Mouse (Mus musculus): ENCODE results near the gene Inpp4b. TPM values are rescaled to one million over a fixed set of nuclear protein-coding genes. Genes with fewer than 3 reads are reported as not detected.
A peak's percentile ranks its signal among the peaks of the same experiment; 100 is the strongest.
"Not testable (repeated sequence)": the region's sequence is repeated elsewhere in the genome, so short reads cannot be mapped to it uniquely, and the experiment has no call there.

The Inpp4b gene
- polyA plus RNA-seq, 1 experiment from 2014 or later = 14.1 TPM

DNA sequence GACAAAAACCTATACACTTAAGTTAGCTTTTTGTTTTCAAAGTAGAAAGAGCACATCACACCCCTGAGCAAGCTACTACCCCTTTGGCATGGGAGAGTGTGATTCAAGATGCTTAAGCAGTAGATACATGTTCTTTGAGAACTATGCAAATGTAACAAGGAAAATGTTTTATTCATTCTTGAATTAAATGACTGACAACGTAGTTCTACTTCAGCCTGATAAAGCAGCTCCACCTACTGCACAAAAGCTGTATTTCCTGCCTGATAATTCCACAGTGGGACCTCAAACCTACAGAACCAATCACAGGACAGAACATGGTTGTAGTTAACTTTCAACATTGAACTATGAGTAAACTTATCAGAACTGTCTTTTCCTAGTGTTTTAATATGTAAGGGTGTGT lies 686.5 kb downstream of the Inpp4b start:
- Histone ChIP-seq H3K27me3 (no peaks in the 10 kb centered on the region), H3K9ac (no peak overlapping the region), H3K27ac (no peak overlapping the region), H3K36me3 (no peaks in the 10 kb centered on the region), H3K4me1 (peaks cover 7% of the 10 kb centered on the region), H3K4me2 (no peak overlapping the region), H3K4me3 (no peak overlapping the region), H3K9me3 (no peaks in the 10 kb centered on the region)
- WGBS = 18% methylated on average over 1 of the region's 1 CpGs
- ATAC-seq (ENCODE audit: insufficient number of reproducible peaks, insufficient read depth, low FRiP score, low TSS enrichment, low read depth) = no peak

DNA sequence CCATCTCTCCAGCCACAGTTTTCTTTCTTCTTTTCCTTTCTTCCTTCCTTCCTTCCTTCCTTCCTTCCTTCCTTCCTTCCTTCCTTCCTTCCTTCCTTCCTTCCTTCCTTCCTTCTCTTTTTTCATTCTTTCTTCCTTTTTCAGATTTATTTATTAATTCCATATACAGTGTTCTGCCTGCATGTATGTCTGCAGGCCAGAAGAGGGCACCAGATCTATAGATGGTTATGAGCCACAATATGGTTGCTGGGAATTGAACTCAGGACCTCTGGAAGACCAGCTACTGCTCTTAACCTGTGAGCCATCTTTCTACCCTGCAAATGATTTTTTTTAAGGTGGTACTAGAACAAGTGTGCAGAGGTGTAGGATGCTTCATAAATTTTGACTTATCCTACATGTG lies 689.7 kb downstream of the Inpp4b start:
- not testable (repeated sequence) for H3K9me3 ChIP-seq; H3K4me3 ChIP-seq; H3K4me2 ChIP-seq; H3K27me3 ChIP-seq; H3K27ac ChIP-seq; H3K36me3 ChIP-seq; H3K9ac ChIP-seq; ATAC-seq (ENCODE audit: insufficient number of reproducible peaks, insufficient read depth, low FRiP score, low TSS enrichment, low read depth); H3K4me1 ChIP-seq

- H3K4me3 ChIP-seq = no peak overlapping the region
- no peak overlapping the region for H3K4me2 ChIP-seq
- H3K36me3 ChIP-seq = no peaks in the 10 kb centered on the region
- peak overlapping the region; percentile 55; the same call in 1 of the 2 replicates for H3K27ac ChIP-seq
- 40% methylated on average over 3 of the region's 3 CpGs for WGBS
- H3K27me3 ChIP-seq = no peaks in the 10 kb centered on the region
- H3K4me1 ChIP-seq = peaks cover 5% of the 10 kb centered on the region
- H3K9me3 ChIP-seq = no peaks in the 10 kb centered on the region
- ATAC-seq (ENCODE audit: insufficient number of reproducible peaks, insufficient read depth, low FRiP score, low TSS enrichment, low read depth) = no peak
- H3K9ac ChIP-seq = no peak overlapping the region
These were observed 711.7 kb downstream of the Inpp4b start for GRCm38 (mm10) chr8:82054030-82054429.

- no peak for ATAC-seq (ENCODE audit: insufficient number of reproducible peaks, insufficient read depth, low FRiP score, low TSS enrichment, low read depth)
These were observed 725.3 kb downstream of the Inpp4b start for GRCm38 (mm10) chr8:82067619-82068018.

DNA sequence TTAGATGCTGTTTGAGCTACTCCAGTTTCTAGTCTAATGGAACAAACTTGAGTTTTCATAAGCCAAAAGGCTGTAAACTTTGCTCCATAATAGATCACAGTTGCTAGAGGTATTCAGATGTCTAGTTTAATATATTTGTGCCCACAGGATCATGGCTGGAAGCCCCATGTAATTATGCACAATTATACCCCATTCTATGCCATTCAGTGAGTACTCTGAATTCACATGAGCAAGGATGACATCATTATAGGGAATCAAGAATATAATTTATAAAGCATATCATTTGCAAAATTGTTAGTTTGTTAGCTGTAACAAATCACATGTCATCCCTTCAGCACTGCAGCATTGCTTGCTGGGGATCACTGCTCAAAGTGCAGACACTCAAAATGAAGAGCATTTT lies 736.9 kb downstream of the Inpp4b start:
- no peaks in the 10 kb centered on the region for H3K36me3 ChIP-seq
- ATAC-seq (ENCODE audit: insufficient number of reproducible peaks, insufficient read depth, low FRiP score, low TSS enrichment, low read depth) = no peak
- no peak overlapping the region for H3K4me2 ChIP-seq
- no peak overlapping the region for H3K9ac ChIP-seq
- peaks cover 13% of the 10 kb centered on the region for H3K9me3 ChIP-seq
- no peak overlapping the region for H3K27ac ChIP-seq
- no peaks in the 10 kb centered on the region for H3K27me3 ChIP-seq
- no peak overlapping the region for H3K4me3 ChIP-seq
- no peaks in the 10 kb centered on the region for H3K4me1 ChIP-seq

More at GRCm38 (mm10) chr8:82067619-82068018, 725.3 kb downstream of the Inpp4b start:
- H3K27ac ChIP-seq = no peak overlapping the region
- no peaks in the 10 kb centered on the region for H3K4me1 ChIP-seq
- 49% methylated on average over 3 of the region's 3 CpGs for WGBS
- H3K27me3 ChIP-seq = no peaks in the 10 kb centered on the region
- no peaks in the 10 kb centered on the region for H3K36me3 ChIP-seq
- H3K9me3 ChIP-seq = no peaks in the 10 kb centered on the region
- H3K4me2 ChIP-seq = no peak overlapping the region
- H3K9ac ChIP-seq = no peak overlapping the region
- no peak overlapping the region for H3K4me3 ChIP-seq

- not testable (repeated sequence) for H3K4me2 ChIP-seq; H3K9me3 ChIP-seq; H3K4me1 ChIP-seq; H3K9ac ChIP-seq; ATAC-seq (ENCODE audit: insufficient number of reproducible peaks, insufficient read depth, low FRiP score, low TSS enrichment, low read depth); H3K4me3 ChIP-seq; H3K36me3 ChIP-seq; H3K27ac ChIP-seq; H3K27me3 ChIP-seq
- WGBS = 94% methylated on average over 7 of the region's 7 CpGs
These were observed 744.3 kb downstream of the Inpp4b start for GRCm38 (mm10) chr8:82086631-82087030.

DNA sequence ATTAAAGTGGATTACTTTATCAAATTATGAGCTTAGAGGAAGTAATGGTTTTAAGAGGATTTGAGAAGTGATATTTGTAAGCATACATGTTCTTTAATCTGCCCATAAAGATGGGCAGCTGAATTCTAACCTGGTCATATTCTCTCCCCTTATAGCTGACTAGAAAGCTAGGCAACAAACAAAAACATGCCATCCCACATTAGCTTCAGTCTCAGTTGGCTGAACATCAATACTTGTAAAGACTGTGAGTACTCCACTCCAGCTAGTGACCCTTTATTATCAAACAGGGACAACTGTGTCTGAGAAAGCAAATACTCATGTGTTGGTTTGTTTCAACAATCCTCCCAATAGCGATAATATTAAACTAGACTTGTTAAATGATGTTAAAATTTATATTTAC lies 748.5 kb downstream of the Inpp4b start:
- no peak for ATAC-seq (ENCODE audit: insufficient number of reproducible peaks, insufficient read depth, low FRiP score, low TSS enrichment, low read depth)

GRCm38 (mm10) chr8:82093274-82093673 lies 750.9 kb downstream of the Inpp4b start:
- no peaks in the 10 kb centered on the region for H3K9me3 ChIP-seq
- no peaks in the 10 kb centered on the region for H3K36me3 ChIP-seq
- no peaks in the 10 kb centered on the region for H3K27me3 ChIP-seq
- H3K9ac ChIP-seq = no peak overlapping the region
- ATAC-seq (ENCODE audit: insufficient number of reproducible peaks, insufficient read depth, low FRiP score, low TSS enrichment, low read depth) = no peak
- H3K27ac ChIP-seq = no peak overlapping the region
- no peaks in the 10 kb centered on the region for H3K4me1 ChIP-seq
- H3K4me2 ChIP-seq = no peak overlapping the region
- H3K4me3 ChIP-seq = no peak overlapping the region

More for the DNA sequence above, 748.5 kb downstream of the Inpp4b start:
- 82% methylated on average over 1 of the region's 1 CpGs for WGBS
- Histone ChIP-seq H3K9me3 (no peaks in the 10 kb centered on the region), H3K4me2 (no peak overlapping the region), H3K27ac (no peak overlapping the region), H3K27me3 (no peaks in the 10 kb centered on the region), H3K36me3 (no peaks in the 10 kb centered on the region), H3K9ac (no peak overlapping the region), H3K4me1 (no peaks in the 10 kb centered on the region), H3K4me3 (no peak overlapping the region)

GRCm38 (mm10) chr8:82104560-82104959 lies 762.2 kb downstream of the Inpp4b start:
- H3K4me2 ChIP-seq = no peak overlapping the region
- H3K36me3 ChIP-seq = no peaks in the 10 kb centered on the region
- no peaks in the 10 kb centered on the region for H3K27me3 ChIP-seq
- H3K27ac ChIP-seq = no peak overlapping the region
- H3K4me3 ChIP-seq = no peak overlapping the region
- H3K4me1 ChIP-seq = peaks cover 6% of the 10 kb centered on the region
- no peaks in the 10 kb centered on the region for H3K9me3 ChIP-seq
- no peak overlapping the region for H3K9ac ChIP-seq
- ATAC-seq (ENCODE audit: insufficient number of reproducible peaks, insufficient read depth, low FRiP score, low TSS enrichment, low read depth) = no peak

GRCm38 (mm10) chr8:82106131-82106530 lies 763.8 kb downstream of the Inpp4b start:
- H3K4me3 ChIP-seq = no peak overlapping the region
- no peaks in the 10 kb centered on the region for H3K27me3 ChIP-seq
- H3K9me3 ChIP-seq = no peaks in the 10 kb centered on the region
- no peak overlapping the region for H3K9ac ChIP-seq
- H3K27ac ChIP-seq = no peak overlapping the region
- no peak overlapping the region for H3K4me2 ChIP-seq
- 0 out of 2 replicates have a peak, but pooled peaks have one; percentile 52 for ATAC-seq (ENCODE audit: insufficient number of reproducible peaks, insufficient read depth, low FRiP score, low TSS enrichment, low read depth)
- 23% methylated on average over 3 of the region's 3 CpGs for WGBS
- H3K36me3 ChIP-seq = no peaks in the 10 kb centered on the region
- peaks cover 6% of the 10 kb centered on the region for H3K4me1 ChIP-seq

- Histone ChIP-seq H3K27me3 (no peaks in the 10 kb centered on the region), H3K4me3 (no peak overlapping the region), H3K9ac (no peak overlapping the region), H3K4me2 (no peak overlapping the region), H3K36me3 (no peaks in the 10 kb centered on the region), H3K9me3 (0 out of 2 replicates have a peak, but pooled peaks cover 3% of the 10 kb centered on the region), H3K27ac (no peak overlapping the region), H3K4me1 (no peaks in the 10 kb centered on the region)
- no peak for ATAC-seq (ENCODE audit: insufficient number of reproducible peaks, insufficient read depth, low FRiP score, low TSS enrichment, low read depth)
These were observed 807.9 kb downstream of the Inpp4b start for GRCm38 (mm10) chr8:82150272-82150671.

- no peaks in the 10 kb centered on the region for H3K4me1 ChIP-seq
- H3K4me3 ChIP-seq = no peak overlapping the region
- H3K4me2 ChIP-seq = no peak overlapping the region
- H3K27ac ChIP-seq = no peak overlapping the region
- ATAC-seq (ENCODE audit: insufficient number of reproducible peaks, insufficient read depth, low FRiP score, low TSS enrichment, low read depth) = no peak
- H3K9ac ChIP-seq = no peak overlapping the region
- no peaks in the 10 kb centered on the region for H3K27me3 ChIP-seq
- H3K9me3 ChIP-seq = 0 out of 2 replicates have a peak, but pooled peaks cover 3% of the 10 kb centered on the region
- no peaks in the 10 kb centered on the region for H3K36me3 ChIP-seq
- 86% methylated on average over 1 of the region's 1 CpGs for WGBS
These were observed 815.6 kb downstream of the Inpp4b start for GRCm38 (mm10) chr8:82157928-82158327.
